Mouse (Mus musculus) lung, adult 18-20 months (tissue): ENCODE results near the gene Lgi1.

Source experiments
- DNase-seq, 2 experiments: peaks; one replicate each; pipeline ENCODE4 v3.0.0; 2022; ENCODE audit warnings: mixed read lengths in 2 of 2

Gene Lgi1

GRCm38 (mm10) chr19:38264505-38265500 lies at the start of gene Lgi1:
TSS of gene Lgi1 (plus strand) at chr19:38264536.
- no peak for DNase-seq

GRCm38 (mm10) chr19:38217696-38218095 lies 46.6 kb upstream of the Lgi1 start:
- no peak for DNase-seq

GRCm38 (mm10) chr19:38223356-38223904 lies 40.9 kb upstream of the Lgi1 start:
- DNase-seq, result no peak

DNA sequence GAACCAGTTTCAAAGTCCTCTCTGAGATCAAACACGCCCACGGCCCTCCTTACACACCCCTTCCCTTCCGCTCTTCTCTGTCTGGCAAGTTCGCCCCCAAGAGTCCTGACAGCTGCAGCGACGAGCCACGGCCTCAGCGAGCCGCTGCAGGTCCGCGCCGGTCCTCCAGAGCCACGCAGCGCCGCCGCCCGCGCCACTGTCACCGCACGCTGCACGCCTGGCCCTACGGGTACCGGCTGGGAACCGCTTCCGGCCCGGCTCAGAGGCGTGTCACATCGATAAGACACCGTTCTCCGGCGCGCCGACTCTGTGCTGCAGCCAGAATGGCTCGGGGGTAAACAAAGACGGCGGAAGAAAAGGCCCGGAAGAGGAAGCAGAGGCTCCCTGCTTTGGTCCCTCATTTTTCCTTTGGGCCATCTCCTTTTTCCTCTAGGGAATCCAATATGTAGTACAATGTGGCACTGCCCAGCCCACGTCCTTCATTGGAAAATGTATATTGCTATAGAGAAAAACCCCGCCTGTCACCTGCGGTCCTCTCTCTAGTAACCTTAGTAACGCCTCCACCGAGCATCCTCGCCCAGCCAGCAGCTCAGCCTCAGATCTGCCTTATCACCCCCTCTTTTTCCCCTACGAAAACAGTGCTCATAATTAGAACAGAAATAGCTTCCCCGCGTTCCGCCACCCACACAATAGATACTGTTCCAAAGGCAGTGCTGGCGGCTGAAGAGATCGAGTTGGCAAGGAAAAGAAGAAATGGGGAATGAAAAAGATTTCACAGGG lies 40.2 kb upstream of the Lgi1 start, which contains the start of gene Fra10ac1:
Gene Fra10ac1, minus strand, starts transcription at position 252 of the 780 bp plus-strand sequence.
- DNase-seq, result peak; percentile 86 to 88

- no peak for DNase-seq
Measured at GRCm38 (mm10) chr19:38224685-38225060, 39.7 kb upstream of the Lgi1 start.

DNA sequence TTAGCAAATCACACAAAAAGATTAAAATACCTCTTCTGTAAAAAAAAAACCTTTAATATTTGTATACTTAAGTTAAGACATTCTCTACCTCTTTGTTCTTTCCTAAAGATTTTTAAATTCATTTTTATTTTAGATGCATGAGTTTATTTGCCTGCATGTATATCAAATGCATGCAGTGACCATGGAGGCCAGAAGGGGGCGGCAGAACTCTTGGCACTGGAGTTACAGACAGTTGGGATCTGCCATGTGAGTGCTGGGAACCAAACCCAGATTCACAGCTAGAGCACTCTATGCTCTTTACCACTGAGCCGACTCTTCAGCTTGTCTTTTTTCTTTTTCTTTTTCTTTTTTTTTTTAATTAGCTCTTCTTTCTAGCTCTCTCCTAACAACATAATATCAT lies 35.6 kb upstream of the Lgi1 start:
- no peak for DNase-seq

- DNase-seq, result no peak
Measured at GRCm38 (mm10) chr19:38232087-38232486, 32.2 kb upstream of the Lgi1 start.

- DNase-seq, result no peak
Measured at GRCm38 (mm10) chr19:38232516-38232915, 31.8 kb upstream of the Lgi1 start.

GRCm38 (mm10) chr19:38236526-38236925 lies 27.8 kb upstream of the Lgi1 start:
- no peak for DNase-seq

- peak; percentile 10 to 32 for DNase-seq
Measured at GRCm38 (mm10) chr19:38237834-38238212, 26.5 kb upstream of the Lgi1 start.

- no peak for DNase-seq
Measured at GRCm38 (mm10) chr19:38238213-38238951, 26.0 kb upstream of the Lgi1 start.

DNA sequence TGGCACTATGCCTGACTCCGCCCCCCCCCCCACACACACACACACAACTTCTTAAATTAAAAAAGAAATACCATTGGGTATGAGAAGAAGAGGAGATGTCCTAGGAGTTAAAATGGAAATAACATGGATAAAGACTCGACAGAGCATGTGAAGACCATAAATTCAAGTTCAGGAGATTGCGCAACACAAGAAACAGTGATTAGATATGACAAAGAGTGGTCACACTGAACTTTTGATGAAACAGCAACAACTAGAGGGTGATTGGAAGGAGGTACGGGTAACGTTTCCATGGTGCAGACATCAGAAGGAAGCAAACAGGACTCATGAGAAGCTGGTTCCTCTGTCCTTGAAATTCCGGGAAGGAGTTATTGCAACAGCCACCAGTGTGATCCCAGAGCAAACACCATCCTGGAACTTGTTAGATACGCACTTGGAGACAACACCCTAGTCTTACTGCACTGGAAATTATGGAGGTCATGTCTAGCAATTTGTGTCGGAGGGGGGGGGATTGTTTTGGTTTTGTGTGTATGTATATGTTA lies 22.0 kb upstream of the Lgi1 start:
- DNase-seq, result no peak

- no peak for DNase-seq
Measured at GRCm38 (mm10) chr19:38244748-38245147, 19.6 kb upstream of the Lgi1 start.

GRCm38 (mm10) chr19:38245361-38246176 lies 18.8 kb upstream of the Lgi1 start:
- no peak for DNase-seq

GRCm38 (mm10) chr19:38246177-38246622 lies 18.1 kb upstream of the Lgi1 start:
- no peak for DNase-seq

GRCm38 (mm10) chr19:38249627-38250026 lies 14.7 kb upstream of the Lgi1 start:
- DNase-seq, result no peak

DNA sequence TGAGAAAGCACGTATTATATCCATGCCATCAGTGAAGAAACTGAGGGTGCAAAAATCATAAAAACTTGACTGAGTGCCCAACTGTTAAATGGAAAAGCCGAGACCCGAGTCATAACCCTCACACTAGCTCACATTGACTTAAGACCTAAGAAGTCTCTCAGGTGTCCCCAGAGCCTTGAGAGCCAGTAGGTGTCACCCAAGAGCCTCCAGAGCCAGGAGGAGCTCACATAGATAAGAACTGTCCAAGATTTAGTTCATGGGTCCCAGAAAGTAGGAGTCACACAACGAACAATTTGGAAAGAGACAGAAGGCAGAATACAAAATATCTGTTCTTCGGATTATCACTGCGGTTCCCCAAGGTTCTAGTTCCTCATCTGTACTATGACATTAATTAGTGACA lies 10.5 kb upstream of the Lgi1 start:
- DNase-seq, result peak; percentile 11 to 20

DNA sequence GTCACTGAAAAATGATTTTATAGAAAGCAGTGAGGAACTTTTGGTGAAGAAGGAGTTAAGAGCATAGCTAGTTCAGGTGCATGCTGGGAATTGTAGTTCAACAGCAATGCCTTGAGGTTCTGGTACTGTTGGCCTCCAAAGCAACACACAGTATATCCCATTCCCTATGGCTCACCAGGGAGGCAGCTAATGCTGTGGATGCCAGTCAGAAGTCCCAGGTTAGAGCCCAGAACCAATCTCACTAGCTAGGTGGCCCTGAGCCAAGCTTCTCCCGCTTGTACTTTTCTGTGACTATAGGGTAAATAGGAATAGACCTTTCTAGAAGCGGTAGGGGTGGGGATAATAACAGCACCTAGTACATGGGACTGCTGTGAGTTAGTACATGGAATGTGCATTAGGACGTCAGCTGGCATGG lies 5.7 kb upstream of the Lgi1 start:
- no peak for DNase-seq

DNA sequence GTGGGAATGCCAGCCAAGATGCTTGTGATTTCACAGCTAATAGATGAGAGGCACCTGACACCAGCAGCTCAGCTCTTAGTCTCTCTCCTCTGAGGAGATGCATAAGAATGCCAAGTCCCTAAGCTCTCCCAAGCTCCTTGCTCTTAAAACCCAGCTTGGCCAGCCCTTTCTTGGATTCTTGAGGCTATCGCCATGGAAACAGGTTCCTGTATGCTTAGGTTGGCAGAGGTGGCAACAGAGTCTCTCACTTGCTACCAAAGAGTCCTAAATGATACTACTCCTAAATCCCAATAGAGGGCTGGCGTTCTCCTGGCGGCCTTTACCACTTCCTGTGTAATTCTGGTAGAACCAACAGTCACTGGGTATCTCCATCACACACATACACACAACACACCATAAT lies 4.9 kb upstream of the Lgi1 start:
- DNase-seq, result no peak

- DNase-seq, result no peak
Measured at GRCm38 (mm10) chr19:38260346-38260745, 4.0 kb upstream of the Lgi1 start.

DNA sequence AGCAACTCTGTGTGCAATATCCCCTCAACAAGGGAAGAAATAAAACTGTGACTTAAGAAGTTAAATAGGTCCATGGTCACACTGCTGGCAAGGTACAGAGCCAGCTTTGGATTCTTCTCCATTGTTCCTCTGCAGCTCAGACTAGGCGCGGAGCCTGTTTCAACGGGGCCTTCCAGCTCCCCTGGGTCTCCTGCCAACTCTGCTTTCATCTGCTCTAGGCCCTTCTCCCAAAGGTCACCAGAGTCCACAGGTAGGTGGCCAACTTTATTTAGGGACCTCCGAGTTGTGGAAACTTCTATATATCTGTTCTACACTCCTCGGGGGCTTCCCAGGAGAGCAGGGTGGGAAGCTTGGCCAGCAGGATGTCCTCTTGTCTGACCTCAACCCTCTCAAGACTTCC lies 3.0 kb upstream of the Lgi1 start:
- DNase-seq, result no peak
